Mouse (Mus musculus): ENCODE data around the gene St3gal6. TPM values are rescaled to one million over a fixed set of nuclear protein-coding genes. Genes with fewer than 3 reads are reported as not detected.

St3gal6 gene
- total and polyA plus RNA-seq, 3 experiments = 104 to 327 (median 166) TPM

DNA sequence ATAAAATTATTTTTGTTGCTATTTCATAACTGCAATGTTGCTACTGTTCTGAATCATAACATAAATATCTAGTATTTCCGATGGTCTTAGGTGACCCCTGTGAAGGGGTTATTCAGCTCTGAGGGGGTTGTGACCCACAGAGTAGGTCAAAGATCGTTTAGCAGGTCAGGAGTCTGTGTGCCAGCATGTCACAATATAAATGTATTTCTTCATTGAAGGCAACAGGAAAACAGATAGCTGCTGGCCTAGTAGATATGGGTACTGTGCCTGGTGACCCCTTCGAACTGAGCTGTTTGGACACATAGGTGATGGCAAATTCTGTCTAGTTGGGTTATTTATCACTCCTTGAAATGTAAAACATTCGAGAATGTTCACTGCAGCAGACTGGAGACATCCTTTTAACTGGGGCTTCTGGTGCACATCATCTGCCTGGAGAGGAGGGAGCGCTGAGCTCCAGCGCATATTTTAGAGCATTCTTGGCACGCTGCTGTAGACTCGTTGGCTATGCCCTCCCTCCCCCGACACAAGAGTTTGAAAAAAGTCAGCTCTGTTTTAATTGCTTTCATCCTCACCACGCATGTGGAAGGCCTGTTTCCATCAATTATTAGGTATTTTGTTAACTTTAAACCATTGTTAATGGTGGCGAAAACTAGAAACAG lies 102.2 kb downstream of the St3gal6 start:
- Histone ChIP-seq H3K9me3 (replicated peaks) (no peaks in the 10 kb centered on the region), H3K4me3 (ENCODE audit: low read depth, low read length) (no peak overlapping the region), H3K27me3 (ENCODE audit: insufficient read depth, low read length) (no peaks in the 10 kb centered on the region), H3K4me1 (ENCODE audit: insufficient read depth, low read depth, low read length) (peaks cover 6% of the 10 kb centered on the region; the same call in 1 of the 2 replicates), H3K36me3 (replicated peaks) (peaks cover 29% of the 10 kb centered on the region)
- TF ChIP-seq POLR2AphosphoS5 (IDR thresholded peaks at IDR 0.05; ENCODE audit: insufficient replicate concordance, low read depth, low read length) (no peak), TAL1 (conservative IDR thresholded peaks at IDR 0.05; ENCODE audit: low read depth, low read length) (no peak), GATA2 (IDR thresholded peaks at IDR 0.05; ENCODE audit: borderline replicate concordance, low read depth, low read length) (no peak), GATA1 (IDR thresholded peaks at IDR 0.05; ENCODE audit: borderline replicate concordance, low read length) (no peak), CTCF (IDR thresholded peaks at IDR 0.05; ENCODE audit: low read depth, low read length) (no peak)
- no peak for DNase-seq (ENCODE audit: low spot score)
- ATAC-seq (ENCODE audit: extremely low read depth, insufficient number of reproducible peaks, low FRiP score, poor library complexity, severe bottlenecking) = no peak

Other genes starting within 250 kb of the St3gal6 start
- 12.0 and 16.4 TPM in 2 replicates for gene Dcbld2, start 115.8 kb downstream of the St3gal6 start, total RNA-seq (2014; fragmentation: Nextera tagmentation)
- gene Dcbld2, start 115.8 kb downstream of the St3gal6 start, total RNA-seq (2017) = 7.0 and 8.0 TPM in 2 replicates
- gene Dcbld2, start 115.8 kb downstream of the St3gal6 start, polyA plus RNA-seq (2012) = 1.3 and 1.7 TPM in 2 replicates
- not detected in 2 replicates for gene Gm813, start 92.7 kb upstream of the St3gal6 start, total RNA-seq (2014; fragmentation: Nextera tagmentation)
- 0.22 TPM in 1 of 2 replicates, not detected in the other for gene Gm813, start 92.7 kb upstream of the St3gal6 start, total RNA-seq (2017)
- not detected in 2 replicates for gene Gm813, start 92.7 kb upstream of the St3gal6 start, polyA plus RNA-seq (2012)
- not detected in 2 replicates for gene E330017A01Rik, start 114.5 kb upstream of the St3gal6 start, total RNA-seq (2014; fragmentation: Nextera tagmentation)
- 0.11 and 0.17 TPM in 2 replicates for gene E330017A01Rik, start 114.5 kb upstream of the St3gal6 start, total RNA-seq (2017)
- not detected in 2 replicates for gene E330017A01Rik, start 114.5 kb upstream of the St3gal6 start, polyA plus RNA-seq (2012)
- 1,587 and 1,720 TPM in 2 replicates for gene Cpox, start 146.0 kb upstream of the St3gal6 start, total RNA-seq (2014; fragmentation: Nextera tagmentation)
- gene Cpox, start 146.0 kb upstream of the St3gal6 start, total RNA-seq (2017) = 291 and 297 TPM in 2 replicates
- gene Cpox, start 146.0 kb upstream of the St3gal6 start, polyA plus RNA-seq (2012) = 261 and 266 TPM in 2 replicates
- gene Gpr15, start 194.8 kb upstream of the St3gal6 start, total RNA-seq (2014; fragmentation: Nextera tagmentation) = not detected in 2 replicates
- 0.11 and 0.12 TPM in 2 replicates for gene Gpr15, start 194.8 kb upstream of the St3gal6 start, total RNA-seq (2017)
- not detected in 2 replicates for gene Gpr15, start 194.8 kb upstream of the St3gal6 start, polyA plus RNA-seq (2012)
- gene Cldnd1, start 203.7 kb upstream of the St3gal6 start, total RNA-seq (2014; fragmentation: Nextera tagmentation) = 93.5 and 94.2 TPM in 2 replicates
- 17.4 and 18.5 TPM in 2 replicates for gene Cldnd1, start 203.7 kb upstream of the St3gal6 start, total RNA-seq (2017)
- gene Cldnd1, start 203.7 kb upstream of the St3gal6 start, polyA plus RNA-seq (2012) = 2.2 and 3.3 TPM in 2 replicates
- gene Olfr172, start 238.9 kb upstream of the St3gal6 start, total RNA-seq (2014; fragmentation: Nextera tagmentation) = not detected in 2 replicates
- not detected in 2 replicates for gene Olfr172, start 238.9 kb upstream of the St3gal6 start, total RNA-seq (2017)
- not detected in 2 replicates for gene Olfr172, start 238.9 kb upstream of the St3gal6 start, polyA plus RNA-seq (2012)